ENCODE assay signal across 8 mouse cellular contexts in genomic region chr1:74025651-74026226, GRCm38 (mm10).
A peak's percentile ranks its signal among the peaks of the same experiment; 100 is the strongest.
DNase-seq lines count a peak whose midpoint lies in the region; ATAC-seq and TF ChIP-seq lines count a peak whose summit lies in the region.

No protein-coding gene starts in this region.

- 39% methylated on average over 4 of the region's 4 CpGs for WGBS in hindbrain, embryonic 10.5 days
- 32% methylated on average over 4 of the region's 4 CpGs for WGBS in hindbrain, embryonic 16.5 days
- WGBS in forebrain, embryonic 12.5 days, result 57% methylated on average over 4 of the region's 4 CpGs

- peak overlapping the region; percentile 69; the same call in 1 of the 2 replicates for H3K27ac ChIP-seq in hindbrain, embryonic 10.5 days
- H3K27ac ChIP-seq in hindbrain, embryonic 16.5 days (ENCODE audit: low read depth, low read length), result no peak overlapping the region
- H3K27ac ChIP-seq in testis, adult 2 months (ENCODE audit: control insufficient read depth, insufficient read depth, low read depth, low read length), result peak overlapping the region; percentile 59
- H3K27ac ChIP-seq in forebrain, embryonic 12.5 days, result no peak overlapping the region

- TF ChIP-seq CTCF in testis, adult 2 months (IDR thresholded peaks at IDR 0.05; ENCODE audit: control insufficient read depth, insufficient read depth, insufficient replicate concordance, low read depth, low read length), result no peak

- no peaks in the 10 kb centered on the region; the same call in 1 of the 2 replicates for H3K27me3 ChIP-seq in hindbrain, embryonic 10.5 days (ENCODE audit: insufficient read depth, poor library complexity, severe bottlenecking)
- no peaks in the 10 kb centered on the region for H3K27me3 ChIP-seq in hindbrain, embryonic 16.5 days (replicated peaks; ENCODE audit: control insufficient read depth, insufficient read depth, low read length)
- H3K27me3 ChIP-seq in testis, adult 2 months (ENCODE audit: control insufficient read depth, insufficient read depth, low read length), result no peaks in the 10 kb centered on the region
- H3K27me3 ChIP-seq in forebrain, embryonic 12.5 days, result no peaks in the 10 kb centered on the region

- ATAC-seq in hindbrain, embryonic 16.5 days, result no peak
- no peak for ATAC-seq in forebrain, embryonic 12.5 days (ENCODE audit: low FRiP score)

- no peak for DNase-seq in hindbrain, embryonic 10.5 days (ENCODE audit: low spot score)
- no peak for DNase-seq in testis, postnatal 14 days (ENCODE audit: low spot score)
- DNase-seq in kidney, postnatal 14 days, result peak; percentile 74
- no peak for DNase-seq in urinary bladder, postnatal 14 days (ENCODE audit: low spot score)
- DNase-seq in right cerebral cortex, postnatal 4 days, result no peak

- H3K9me3 ChIP-seq in hindbrain, embryonic 10.5 days, result no peaks in the 10 kb centered on the region
- no peaks in the 10 kb centered on the region for H3K9me3 ChIP-seq in hindbrain, embryonic 16.5 days (ENCODE audit: control insufficient read depth, low read length)
- no peaks in the 10 kb centered on the region for H3K9me3 ChIP-seq in forebrain, embryonic 12.5 days

- H3K4me1 ChIP-seq in hindbrain, embryonic 10.5 days (replicated peaks), result peaks cover 63% of the 10 kb centered on the region
- H3K4me1 ChIP-seq in hindbrain, embryonic 16.5 days (ENCODE audit: control insufficient read depth, insufficient read depth, low read depth, low read length), result peaks cover 14% of the 10 kb centered on the region
- H3K4me1 ChIP-seq in testis, adult 2 months (ENCODE audit: control insufficient read depth, insufficient read depth, low read length), result peaks cover 6% of the 10 kb centered on the region
- H3K4me1 ChIP-seq in forebrain, embryonic 12.5 days, result peaks cover 28% of the 10 kb centered on the region

- no peak overlapping the region for H3K9ac ChIP-seq in hindbrain, embryonic 16.5 days (ENCODE audit: low read depth, low read length)
- no peak overlapping the region for H3K9ac ChIP-seq in forebrain, embryonic 12.5 days

- no peak for TF ChIP-seq POLR2A in testis, adult 2 months (IDR thresholded peaks at IDR 0.05; ENCODE audit: control insufficient read depth, low read depth, low read length)

- H3K4me2 ChIP-seq in hindbrain, embryonic 16.5 days (ENCODE audit: low read length), result no peak overlapping the region
- H3K4me2 ChIP-seq in forebrain, embryonic 12.5 days, result no peak overlapping the region

- H3K36me3 ChIP-seq in hindbrain, embryonic 10.5 days, result no peaks in the 10 kb centered on the region
- no peaks in the 10 kb centered on the region for H3K36me3 ChIP-seq in hindbrain, embryonic 16.5 days (ENCODE audit: control insufficient read depth, insufficient read depth, low read length)
- no peaks in the 10 kb centered on the region for H3K36me3 ChIP-seq in testis, adult 2 months (ENCODE audit: control insufficient read depth, insufficient read depth, low read length)
- H3K36me3 ChIP-seq in forebrain, embryonic 12.5 days (replicated peaks), result no peaks in the 10 kb centered on the region

- H3K4me3 ChIP-seq in hindbrain, embryonic 10.5 days, result no peak overlapping the region
- H3K4me3 ChIP-seq in hindbrain, embryonic 16.5 days (ENCODE audit: low read length), result no peak overlapping the region
- no peak overlapping the region for H3K4me3 ChIP-seq in testis, adult 2 months (ENCODE audit: control insufficient read depth, low read depth, low read length)
- no peak overlapping the region for H3K4me3 ChIP-seq in forebrain, embryonic 12.5 days (replicated peaks)

Comparison
In these comparisons a context has a peak if more than half of its experiments do, and no peak if none do; other contexts are left out.
1. H3K27ac ChIP-seq: peak in hindbrain, embryonic 10.5 days (single experiment) and testis, adult 2 months (single experiment); none in hindbrain, embryonic 16.5 days (single experiment) and forebrain, embryonic 12.5 days (single experiment).